Mouse (Mus musculus): ENCODE measurements at regions not wholly inside any gene's neighbourhood (a gene's known extent, or its start where the extent isn't known, plus 50 kb on each side); places are given as distances from the start of the nearest gene placed in this dataset.

- Histone ChIP-seq H3K4me1 (ENCODE audit: control insufficient read depth, insufficient read depth) (no peaks in the 10 kb centered on the region), H3K27ac (ENCODE audit: low read depth) (no peak overlapping the region), H3K4me3 (ENCODE audit: low read depth, low read length) (no peak overlapping the region), H3K27me3 (ENCODE audit: control insufficient read depth, insufficient read depth, low read length) (no peaks in the 10 kb centered on the region), H3K9ac (replicated peaks; ENCODE audit: low read depth, low read length) (no peak overlapping the region), H3K36me3 (replicated peaks; ENCODE audit: control insufficient read depth, insufficient read depth, low read length) (no peaks in the 10 kb centered on the region), H3K4me2 (ENCODE audit: low read depth, low read length) (no peak overlapping the region), H3K9me3 (replicated peaks; ENCODE audit: control insufficient read depth, low read length) (no peaks in the 10 kb centered on the region)
- ATAC-seq (ENCODE audit: insufficient read depth, low read depth) (no peak), DNase-seq (ENCODE audit: low spot score) (no peak)
- WGBS = 60% methylated on average over 2 of the region's 2 CpGs
- TF ChIP-seq EP300 (IDR thresholded peaks at IDR 0.05; ENCODE audit: low read depth) (no peak), CTCF (IDR thresholded peaks at IDR 0.05; ENCODE audit: low read depth) (no peak)
These were observed 167.9 kb upstream of the Stac start for GRCm38 (mm10) chr9:111858051-111858450.

- Histone ChIP-seq H3K27ac (ENCODE audit: low read depth) (no peak overlapping the region), H3K4me2 (ENCODE audit: low read depth, low read length) (no peak overlapping the region), H3K9me3 (replicated peaks; ENCODE audit: control insufficient read depth, low read length) (no peaks in the 10 kb centered on the region), H3K4me1 (ENCODE audit: control insufficient read depth, insufficient read depth) (no peaks in the 10 kb centered on the region), H3K36me3 (replicated peaks; ENCODE audit: control insufficient read depth, insufficient read depth, low read length) (no peaks in the 10 kb centered on the region), H3K27me3 (ENCODE audit: control insufficient read depth, insufficient read depth, low read length) (no peaks in the 10 kb centered on the region), H3K9ac (replicated peaks; ENCODE audit: low read depth, low read length) (no peak overlapping the region), H3K4me3 (ENCODE audit: low read depth, low read length) (no peak overlapping the region)
- TF ChIP-seq CTCF (IDR thresholded peaks at IDR 0.05; ENCODE audit: low read depth) (no peak), EP300 (IDR thresholded peaks at IDR 0.05; ENCODE audit: low read depth) (no peak)
- DNase-seq (ENCODE audit: low spot score) = no peak
- ATAC-seq (ENCODE audit: insufficient read depth, low read depth) = no peak
- 79% methylated on average over 7 of the region's 7 CpGs for WGBS
These were observed 164.8 kb upstream of the Stac start for GRCm38 (mm10) chr9:111854976-111855375.

- TF ChIP-seq EP300 (IDR thresholded peaks at IDR 0.05; ENCODE audit: low read depth) (no peak), CTCF (IDR thresholded peaks at IDR 0.05; ENCODE audit: low read depth) (no peak)
These were observed 156.2 kb upstream of the Stac start for GRCm38 (mm10) chr9:111846366-111846765.

GRCm38 (mm10) chr9:111841151-111841550 is 151.0 kb upstream of the Stac start:
- no peaks in the 10 kb centered on the region for H3K27me3 ChIP-seq (ENCODE audit: control insufficient read depth, insufficient read depth, low read length)

More at GRCm38 (mm10) chr9:111846366-111846765, 156.2 kb upstream of the Stac start:
- ATAC-seq (ENCODE audit: insufficient read depth, low read depth) = no peak
- WGBS = 85% methylated on average over 10 of the region's 10 CpGs
- no peaks in the 10 kb centered on the region for H3K9me3 ChIP-seq (replicated peaks; ENCODE audit: control insufficient read depth, low read length)
- no peak overlapping the region for H3K9ac ChIP-seq (replicated peaks; ENCODE audit: low read depth, low read length)
- no peak overlapping the region for H3K27ac ChIP-seq (ENCODE audit: low read depth)
- H3K4me2 ChIP-seq (ENCODE audit: low read depth, low read length) = no peak overlapping the region
- no peak for DNase-seq (ENCODE audit: low spot score)
- H3K4me1 ChIP-seq (ENCODE audit: control insufficient read depth, insufficient read depth) = no peaks in the 10 kb centered on the region
- H3K36me3 ChIP-seq (replicated peaks; ENCODE audit: control insufficient read depth, insufficient read depth, low read length) = no peaks in the 10 kb centered on the region
- H3K4me3 ChIP-seq (ENCODE audit: low read depth, low read length) = no peak overlapping the region
- H3K27me3 ChIP-seq (ENCODE audit: control insufficient read depth, insufficient read depth, low read length) = no peaks in the 10 kb centered on the region

GRCm38 (mm10) chr9:111838069-111838820 is 148.1 kb upstream of the Stac start:
- Histone ChIP-seq H3K9me3 (replicated peaks; ENCODE audit: control insufficient read depth, low read length) (no peaks in the 10 kb centered on the region), H3K9ac (replicated peaks; ENCODE audit: low read depth, low read length) (no peak overlapping the region), H3K36me3 (replicated peaks; ENCODE audit: control insufficient read depth, insufficient read depth, low read length) (no peaks in the 10 kb centered on the region), H3K4me1 (ENCODE audit: control insufficient read depth, insufficient read depth) (no peaks in the 10 kb centered on the region), H3K27ac (ENCODE audit: low read depth) (no peak overlapping the region), H3K4me3 (ENCODE audit: low read depth, low read length) (no peak overlapping the region), H3K4me2 (ENCODE audit: low read depth, low read length) (no peak overlapping the region), H3K27me3 (ENCODE audit: control insufficient read depth, insufficient read depth, low read length) (no peaks in the 10 kb centered on the region)
- TF ChIP-seq EP300 (IDR thresholded peaks at IDR 0.05; ENCODE audit: low read depth) = no peak
- TF ChIP-seq CTCF (IDR thresholded peaks at IDR 0.05; ENCODE audit: low read depth) = no peak
- ATAC-seq (ENCODE audit: insufficient read depth, low read depth) (no peak), DNase-seq (ENCODE audit: low spot score) (no peak)
- WGBS = 52% methylated on average over 7 of the region's 7 CpGs

More at GRCm38 (mm10) chr9:111841151-111841550, 151.0 kb upstream of the Stac start:
- Histone ChIP-seq H3K4me2 (ENCODE audit: low read depth, low read length) (no peak overlapping the region), H3K9me3 (replicated peaks; ENCODE audit: control insufficient read depth, low read length) (no peaks in the 10 kb centered on the region), H3K27ac (ENCODE audit: low read depth) (no peak overlapping the region), H3K9ac (replicated peaks; ENCODE audit: low read depth, low read length) (no peak overlapping the region), H3K4me1 (ENCODE audit: control insufficient read depth, insufficient read depth) (no peaks in the 10 kb centered on the region), H3K4me3 (ENCODE audit: low read depth, low read length) (no peak overlapping the region), H3K36me3 (replicated peaks; ENCODE audit: control insufficient read depth, insufficient read depth, low read length) (no peaks in the 10 kb centered on the region)
- TF ChIP-seq EP300 (IDR thresholded peaks at IDR 0.05; ENCODE audit: low read depth) = no peak
- no peak for TF ChIP-seq CTCF (IDR thresholded peaks at IDR 0.05; ENCODE audit: low read depth)
- WGBS = 72% methylated on average over 6 of the region's 6 CpGs
- ATAC-seq (ENCODE audit: insufficient read depth, low read depth) (no peak), DNase-seq (ENCODE audit: low spot score) (no peak)

GRCm38 (mm10) chr9:111822094-111822493 is 131.9 kb upstream of the Stac start:
- H3K4me3 ChIP-seq (ENCODE audit: low read depth, low read length) = no peak overlapping the region
- TF ChIP-seq EP300 (IDR thresholded peaks at IDR 0.05; ENCODE audit: low read depth) (no peak), CTCF (IDR thresholded peaks at IDR 0.05; ENCODE audit: low read depth) (no peak)
- no peak overlapping the region for H3K9ac ChIP-seq (replicated peaks; ENCODE audit: low read depth, low read length)
- H3K4me2 ChIP-seq (ENCODE audit: low read depth, low read length) = no peak overlapping the region
- no peaks in the 10 kb centered on the region for H3K27me3 ChIP-seq (ENCODE audit: control insufficient read depth, insufficient read depth, low read length)
- DNase-seq (ENCODE audit: low spot score) (peak; percentile 5), ATAC-seq (ENCODE audit: insufficient read depth, low read depth) (peak; percentile 67)
- no peaks in the 10 kb centered on the region for H3K36me3 ChIP-seq (replicated peaks; ENCODE audit: control insufficient read depth, insufficient read depth, low read length)
- H3K4me1 ChIP-seq (ENCODE audit: control insufficient read depth, insufficient read depth) = no peaks in the 10 kb centered on the region
- 63% methylated on average over 1 of the region's 1 CpGs for WGBS
- H3K9me3 ChIP-seq (replicated peaks; ENCODE audit: control insufficient read depth, low read length) = no peaks in the 10 kb centered on the region
- H3K27ac ChIP-seq (ENCODE audit: low read depth) = no peak overlapping the region

Data from heart, postnatal 0 days (tissue).